Mouse (Mus musculus) liver, adult 2 months (tissue): ENCODE results near the gene Dok3. TPM values are rescaled to one million over a fixed set of nuclear protein-coding genes. Genes with fewer than 3 reads are reported as not detected.

Experiments used
- DNase-seq: peaks from one replicate; pipeline ENCODE4 v3.0.0-alpha.2; 2011; ENCODE audit warnings: low read depth, low spot score; ENCODE audit errors: extremely low read depth
- H3K27ac ChIP-seq: fragments of 200-500 bp; replicated peaks from 2 replicates; pipeline ENCODE4 v1.5.1; 2012; ENCODE audit warnings: low read depth, mild to moderate bottlenecking, control low read depth, inconsistent platforms, low read length; ENCODE audit not compliant: insufficient read depth
- H3K27me3 ChIP-seq: fragments of 200-500 bp; 2 replicates; pipeline ENCODE4 v1.6.1; 2012; ENCODE audit warnings: mild to moderate bottlenecking, moderate library complexity, low read length, inconsistent platforms; ENCODE audit not compliant: control insufficient read depth, insufficient read depth
- H3K36me3 ChIP-seq: fragments of 200-500 bp; 2 replicates; pipeline ENCODE4 v1.6.1; 2012; ENCODE audit warnings: low read length, inconsistent platforms; ENCODE audit not compliant: control insufficient read depth, insufficient read depth
- H3K4me1 ChIP-seq: fragments of 200-500 bp; 2 replicates; pipeline ENCODE4 v1.6.1; 2011; ENCODE audit warnings: low read length; ENCODE audit not compliant: control insufficient read depth, insufficient read depth
- H3K4me3 ChIP-seq: fragments of 200-500 bp; 2 replicates; pipeline ENCODE4 v1.5.1; 2011; ENCODE audit warnings: low read depth, mild to moderate bottlenecking, control low read depth, low read length, moderate library complexity; ENCODE audit not compliant: insufficient read depth
- H3K79me2 ChIP-seq: fragments of 200-500 bp; 2 replicates; pipeline ENCODE4 v1.6.1; 2012; ENCODE audit warnings: inconsistent platforms, mild to moderate bottlenecking, low read length, moderate library complexity; ENCODE audit not compliant: control insufficient read depth, insufficient read depth
- H3K9ac ChIP-seq: fragments of 200-500 bp; 2 replicates; pipeline ENCODE4 v1.6.1; 2012; ENCODE audit warnings: low read depth, mild to moderate bottlenecking, control low read depth, inconsistent platforms, low read length
- CTCF ChIP-seq: fragments of 200-500 bp; IDR thresholded peaks from 2 replicates; pipeline ENCODE4 v1.5.1; 2011; ENCODE audit warnings: low read depth, low read length, control low read depth
- POLR2A ChIP-seq: fragments of 200-500 bp; IDR thresholded peaks from 2 replicates; pipeline ENCODE4 v1.6.1; 2011; ENCODE audit warnings: low read length, control low read depth; ENCODE audit not compliant: insufficient read depth; ENCODE audit errors: extremely low read depth
- WGBS: fragments of 180-500 bp; shearing (Covaris S2); methylation state at CpG from one replicate; pipeline ENCODE4 v1.1.7; 2018; 5-methylcytosine and 5-hydroxymethylcytosine counted together
- polyA plus RNA-seq: library from polyadenylated mRNA; depleted of rRNA; stranded (reverse); fragments of >200 nt; gene quantifications from 2 replicates; pipeline ENCODE4 v1.2.3, GENCODE M21; 2012
- total RNA-seq: library from RNA; depleted of rRNA; stranded (reverse); fragments of >200 nt; gene quantifications from 2 replicates; pipeline ENCODE4 v1.2.3, GENCODE M21; 2014

Gene Dok3
- total and polyA plus RNA-seq, 2 experiments, result 0.46 to 5.2 TPM

- Histone ChIP-seq H3K27me3 (no peaks in the 10 kb centered on the region), H3K9ac (peak within 1 kb of the TSS; percentile 69), H3K36me3 (peaks cover 5% of the 10 kb centered on the region), H3K79me2 (peaks cover 3% of the 10 kb centered on the region; the same call in 1 of the 2 replicates), H3K27ac (no peak within 1 kb of the TSS), H3K4me3 (peak within 1 kb of the TSS; percentile 70), H3K4me1 (peaks cover 8% of the 10 kb centered on the region)
- peak; percentile 99 for DNase-seq
- peak; percentile 98 for TF ChIP-seq CTCF
- TF ChIP-seq POLR2A, result 0 out of 2 replicates have a peak, but pooled peaks have one; percentile 7
- WGBS, result under 1% methylated on average over 70 of the region's 70 CpGs
These were observed 7.4 kb upstream of the Dok3 start, which contains the start of gene Ddx41 for GRCm38 (mm10) chr13:55536194-55537175. Gene Ddx41 (minus strand): TSS chr13:55536658.

GRCm38 (mm10) chr13:55535796-55536193 is 6.7 kb upstream of the Dok3 start:
- peaks cover 8% of the 10 kb centered on the region for H3K4me1 ChIP-seq
- H3K4me3 ChIP-seq, result peak overlapping the region; percentile 70
- WGBS, result 16% methylated on average over 17 of the region's 17 CpGs
- no peaks in the 10 kb centered on the region; the same call in 1 of the 2 replicates for H3K36me3 ChIP-seq
- no peak for TF ChIP-seq POLR2A
- TF ChIP-seq CTCF, result no peak
- peak overlapping the region; percentile 69 for H3K9ac ChIP-seq
- DNase-seq, result no peak
- H3K27me3 ChIP-seq, result no peaks in the 10 kb centered on the region
- H3K27ac ChIP-seq, result no peak overlapping the region
- peaks cover 3% of the 10 kb centered on the region; the same call in 1 of the 2 replicates for H3K79me2 ChIP-seq

GRCm38 (mm10) chr13:55535191-55535590 is 6.1 kb upstream of the Dok3 start:
- Histone ChIP-seq H3K36me3 (no peaks in the 10 kb centered on the region; the same call in 1 of the 2 replicates), H3K4me3 (no peak overlapping the region), H3K4me1 (peaks cover 8% of the 10 kb centered on the region), H3K27me3 (no peaks in the 10 kb centered on the region), H3K27ac (no peak overlapping the region), H3K79me2 (peaks cover 3% of the 10 kb centered on the region; the same call in 1 of the 2 replicates), H3K9ac (no peak overlapping the region)
- WGBS, result 90% methylated on average over 15 of the region's 15 CpGs
- no peak for TF ChIP-seq POLR2A
- TF ChIP-seq CTCF, result no peak
- DNase-seq, result no peak

GRCm38 (mm10) chr13:55527834-55528772 is 993 bp downstream of the Dok3 start:
- peak overlapping the region; percentile 52 for H3K4me3 ChIP-seq
- no peak for TF ChIP-seq POLR2A
- TF ChIP-seq CTCF, result no peak
- H3K27me3 ChIP-seq, result no peaks in the 10 kb centered on the region
- peaks cover 8% of the 10 kb centered on the region for H3K4me1 ChIP-seq
- 76% methylated on average over 18 of the region's 18 CpGs for WGBS
- no peaks in the 10 kb centered on the region for H3K79me2 ChIP-seq
- H3K9ac ChIP-seq, result no peak overlapping the region
- H3K36me3 ChIP-seq, result no peaks in the 10 kb centered on the region; the same call in 1 of the 2 replicates
- 0 out of 2 replicates have a peak overlapping the region, but pooled peaks have one; percentile 14 for H3K27ac ChIP-seq
- no peak for DNase-seq

GRCm38 (mm10) chr13:55527212-55527611 is 1.9 kb downstream of the Dok3 start:
- H3K36me3 ChIP-seq, result no peaks in the 10 kb centered on the region; the same call in 1 of the 2 replicates
- no peak overlapping the region for H3K27ac ChIP-seq
- no peaks in the 10 kb centered on the region for H3K27me3 ChIP-seq
- no peak for DNase-seq
- H3K4me3 ChIP-seq, result peak overlapping the region; percentile 2; the same call in 1 of the 2 replicates
- no peak overlapping the region for H3K9ac ChIP-seq
- peaks cover 8% of the 10 kb centered on the region for H3K4me1 ChIP-seq
- TF ChIP-seq POLR2A, result no peak
- TF ChIP-seq CTCF, result no peak
- H3K79me2 ChIP-seq, result no peaks in the 10 kb centered on the region
- 91% methylated on average over 16 of the region's 16 CpGs for WGBS
